Mouse (Mus musculus): Measurements from ENCODE around the gene Tmx1. TPM values are rescaled to one million over a fixed set of nuclear protein-coding genes. Genes with fewer than 3 reads are reported as not detected.

Tmx1 gene
- polyA plus RNA-seq, 1 experiment = 64.3 TPM

GRCm38 (mm10) chr12:70476884-70477576 is 24.1 kb downstream of the Tmx1 start:
- H3K27ac ChIP-seq (ENCODE audit: insufficient read depth, low read length) = no peak overlapping the region
- no peak overlapping the region for H3K4me3 ChIP-seq (ENCODE audit: low read depth, low read length)
- H3K4me1 ChIP-seq (ENCODE audit: control insufficient read depth, insufficient read depth, low read length) = no peaks in the 10 kb centered on the region
- TF ChIP-seq POLR2A (IDR thresholded peaks at IDR 0.05; ENCODE audit: insufficient read depth, low read length) (no peak), CTCF (IDR thresholded peaks at IDR 0.05; ENCODE audit: low read depth, low read length) (no peak), EP300 (IDR thresholded peaks at IDR 0.05; ENCODE audit: insufficient read depth, low read depth, low read length) (no peak)
- no peaks in the 10 kb centered on the region for H3K36me3 ChIP-seq (ENCODE audit: control insufficient read depth, insufficient read depth, low read length, poor library complexity, severe bottlenecking)
- no peaks in the 10 kb centered on the region for H3K27me3 ChIP-seq (ENCODE audit: control insufficient read depth, insufficient read depth, low read length, poor library complexity, severe bottlenecking)
- H3K9me3 ChIP-seq (replicated peaks; ENCODE audit: control insufficient read depth, insufficient read depth, low read length, poor library complexity, severe bottlenecking) = no peaks in the 10 kb centered on the region
- no peak overlapping the region for H3K9ac ChIP-seq (ENCODE audit: low read depth, poor library complexity, severe bottlenecking)

GRCm38 (mm10) chr12:70477593-70478287 is 24.8 kb downstream of the Tmx1 start:
- TF ChIP-seq CTCF (IDR thresholded peaks at IDR 0.05; ENCODE audit: low read depth, low read length) = peak; percentile 27
- TF ChIP-seq POLR2A (IDR thresholded peaks at IDR 0.05; ENCODE audit: insufficient read depth, low read length) = no peak
- TF ChIP-seq EP300 (IDR thresholded peaks at IDR 0.05; ENCODE audit: insufficient read depth, low read depth, low read length) = no peak
- no peaks in the 10 kb centered on the region for H3K9me3 ChIP-seq (replicated peaks; ENCODE audit: control insufficient read depth, insufficient read depth, low read length, poor library complexity, severe bottlenecking)
- no peak overlapping the region for H3K27ac ChIP-seq (ENCODE audit: insufficient read depth, low read length)
- no peak overlapping the region for H3K9ac ChIP-seq (ENCODE audit: low read depth, poor library complexity, severe bottlenecking)
- no peaks in the 10 kb centered on the region for H3K36me3 ChIP-seq (ENCODE audit: control insufficient read depth, insufficient read depth, low read length, poor library complexity, severe bottlenecking)
- no peaks in the 10 kb centered on the region for H3K27me3 ChIP-seq (ENCODE audit: control insufficient read depth, insufficient read depth, low read length, poor library complexity, severe bottlenecking)
- H3K4me1 ChIP-seq (ENCODE audit: control insufficient read depth, insufficient read depth, low read length) = no peaks in the 10 kb centered on the region
- no peak overlapping the region for H3K4me3 ChIP-seq (ENCODE audit: low read depth, low read length)

- Histone ChIP-seq H3K27ac (ENCODE audit: insufficient read depth, low read length) (no peak overlapping the region), H3K36me3 (ENCODE audit: control insufficient read depth, insufficient read depth, low read length, poor library complexity, severe bottlenecking) (no peaks in the 10 kb centered on the region), H3K9ac (ENCODE audit: low read depth, poor library complexity, severe bottlenecking) (no peak overlapping the region), H3K4me3 (ENCODE audit: low read depth, low read length) (no peak overlapping the region), H3K9me3 (replicated peaks; ENCODE audit: control insufficient read depth, insufficient read depth, low read length, poor library complexity, severe bottlenecking) (no peaks in the 10 kb centered on the region), H3K27me3 (ENCODE audit: control insufficient read depth, insufficient read depth, low read length, poor library complexity, severe bottlenecking) (no peaks in the 10 kb centered on the region), H3K4me1 (ENCODE audit: control insufficient read depth, insufficient read depth, low read length) (no peaks in the 10 kb centered on the region)
- TF ChIP-seq CTCF (IDR thresholded peaks at IDR 0.05; ENCODE audit: low read depth, low read length) (no peak), POLR2A (IDR thresholded peaks at IDR 0.05; ENCODE audit: insufficient read depth, low read length) (no peak), EP300 (IDR thresholded peaks at IDR 0.05; ENCODE audit: insufficient read depth, low read depth, low read length) (no peak)
Observed at GRCm38 (mm10) chr12:70485956-70486355, 33.1 kb downstream of the Tmx1 start.

GRCm38 (mm10) chr12:70486716-70487480 is 34.0 kb downstream of the Tmx1 start:
- no peaks in the 10 kb centered on the region for H3K27me3 ChIP-seq (ENCODE audit: control insufficient read depth, insufficient read depth, low read length, poor library complexity, severe bottlenecking)
- no peaks in the 10 kb centered on the region for H3K9me3 ChIP-seq (replicated peaks; ENCODE audit: control insufficient read depth, insufficient read depth, low read length, poor library complexity, severe bottlenecking)
- H3K36me3 ChIP-seq (ENCODE audit: control insufficient read depth, insufficient read depth, low read length, poor library complexity, severe bottlenecking) = no peaks in the 10 kb centered on the region
- no peaks in the 10 kb centered on the region for H3K4me1 ChIP-seq (ENCODE audit: control insufficient read depth, insufficient read depth, low read length)
- TF ChIP-seq EP300 (IDR thresholded peaks at IDR 0.05; ENCODE audit: insufficient read depth, low read depth, low read length) (no peak), CTCF (IDR thresholded peaks at IDR 0.05; ENCODE audit: low read depth, low read length) (no peak), POLR2A (IDR thresholded peaks at IDR 0.05; ENCODE audit: insufficient read depth, low read length) (no peak)
- H3K9ac ChIP-seq (ENCODE audit: low read depth, poor library complexity, severe bottlenecking) = no peak overlapping the region
- H3K4me3 ChIP-seq (ENCODE audit: low read depth, low read length) = no peak overlapping the region
- no peak overlapping the region for H3K27ac ChIP-seq (ENCODE audit: insufficient read depth, low read length)

- Histone ChIP-seq H3K27me3 (ENCODE audit: control insufficient read depth, insufficient read depth, low read length, poor library complexity, severe bottlenecking) (no peaks in the 10 kb centered on the region), H3K4me1 (ENCODE audit: control insufficient read depth, insufficient read depth, low read length) (no peaks in the 10 kb centered on the region), H3K4me3 (ENCODE audit: low read depth, low read length) (no peak overlapping the region), H3K27ac (ENCODE audit: insufficient read depth, low read length) (no peak overlapping the region), H3K9me3 (replicated peaks; ENCODE audit: control insufficient read depth, insufficient read depth, low read length, poor library complexity, severe bottlenecking) (peaks cover under 1% of the 10 kb centered on the region; the same call in 1 of the 2 replicates), H3K9ac (ENCODE audit: low read depth, poor library complexity, severe bottlenecking) (no peak overlapping the region), H3K36me3 (ENCODE audit: control insufficient read depth, insufficient read depth, low read length, poor library complexity, severe bottlenecking) (no peaks in the 10 kb centered on the region)
- TF ChIP-seq EP300 (IDR thresholded peaks at IDR 0.05; ENCODE audit: insufficient read depth, low read depth, low read length) = no peak
- no peak for TF ChIP-seq CTCF (IDR thresholded peaks at IDR 0.05; ENCODE audit: low read depth, low read length)
- no peak for TF ChIP-seq POLR2A (IDR thresholded peaks at IDR 0.05; ENCODE audit: insufficient read depth, low read length)
Observed at GRCm38 (mm10) chr12:70492441-70492840, 39.5 kb downstream of the Tmx1 start.

Measured in ES-Bruce4 (cell line).